Mouse (Mus musculus): ENCODE measurements at regions not wholly inside any gene's neighbourhood (a gene's known extent, or its start where the extent isn't known, plus 50 kb on each side); places are given as distances from the start of the nearest gene placed in this dataset.
A peak's percentile ranks its signal among the peaks of the same experiment; 100 is the strongest.

DNA sequence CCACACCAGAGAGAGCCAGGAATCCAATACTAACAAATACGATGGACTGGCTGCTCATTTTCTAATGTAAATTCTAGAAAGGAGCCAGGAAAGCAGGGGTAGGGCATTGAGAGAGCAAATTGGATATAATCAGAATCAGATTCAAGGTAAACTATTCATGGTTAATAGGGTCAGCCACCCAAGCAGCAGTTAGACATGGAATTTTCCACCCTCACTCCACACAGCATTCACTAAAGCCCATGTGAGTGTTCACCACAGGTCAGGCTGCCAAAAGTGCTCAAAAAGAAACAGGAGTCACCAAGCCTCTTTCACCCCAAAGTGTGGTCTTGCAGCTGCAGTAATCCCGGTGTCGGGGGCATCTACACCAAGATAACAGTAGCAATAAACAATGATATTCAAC is 596.9 kb downstream of the Tox3 start:
- no peak for DNase-seq (ENCODE audit: low spot score)

DNA sequence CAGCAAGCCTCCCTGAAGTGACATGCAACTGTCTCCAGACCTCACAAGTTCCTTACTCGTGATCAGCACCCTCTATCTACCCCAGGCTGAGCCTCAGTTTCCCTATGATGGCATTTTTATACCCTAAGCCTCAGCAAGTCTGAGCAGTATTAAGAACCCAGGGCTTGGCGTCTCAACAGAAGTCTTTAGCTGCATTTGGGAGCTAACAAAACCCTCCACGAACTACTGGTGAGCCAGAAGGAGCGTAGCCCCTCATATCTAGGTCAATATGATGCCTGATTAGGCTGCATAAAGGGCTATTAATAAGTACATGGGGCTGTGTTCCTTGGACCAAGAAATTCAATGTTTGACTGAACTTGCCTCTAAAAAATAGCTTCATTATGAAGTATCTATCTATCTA is 600.4 kb downstream of the Tox3 start:
- DNase-seq (ENCODE audit: low spot score) = no peak

DNA sequence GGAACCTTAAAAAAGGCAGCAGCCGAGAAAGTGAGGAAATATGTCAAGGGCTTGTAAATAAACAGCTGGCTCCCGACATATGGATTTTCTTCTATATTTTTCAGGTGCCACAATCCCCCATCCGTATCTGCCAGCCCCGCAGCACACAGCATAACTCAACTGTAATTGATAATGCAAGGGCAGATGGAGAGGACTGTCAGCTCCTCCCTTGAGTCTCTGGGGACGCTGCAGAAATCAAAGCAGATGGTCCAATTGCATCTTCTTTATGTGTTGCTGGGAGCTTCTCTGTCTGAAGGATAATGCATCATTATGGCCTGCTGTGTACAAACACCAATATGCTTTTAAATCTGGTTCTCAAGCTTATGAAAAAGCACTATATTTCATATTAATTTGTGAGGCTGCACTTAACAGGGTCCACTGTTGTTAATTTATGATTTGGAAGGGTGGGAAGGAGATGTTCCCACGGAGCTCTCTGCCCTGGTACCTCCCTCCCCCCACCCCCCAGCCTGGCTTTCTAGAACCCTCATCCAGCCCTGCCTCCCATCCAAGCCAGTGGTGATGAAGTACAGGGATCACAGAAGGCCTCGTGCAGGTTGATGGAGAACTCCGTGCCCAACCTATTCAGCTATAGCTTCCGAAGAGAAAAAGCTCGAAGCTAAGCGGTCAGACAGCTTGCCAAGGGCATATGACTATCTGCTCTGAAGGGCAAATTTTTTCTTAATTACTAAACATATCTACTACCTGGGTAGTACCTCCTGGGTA is 603.7 kb downstream of the Tox3 start:
- DNase-seq (ENCODE audit: low spot score) = no peak

DNA sequence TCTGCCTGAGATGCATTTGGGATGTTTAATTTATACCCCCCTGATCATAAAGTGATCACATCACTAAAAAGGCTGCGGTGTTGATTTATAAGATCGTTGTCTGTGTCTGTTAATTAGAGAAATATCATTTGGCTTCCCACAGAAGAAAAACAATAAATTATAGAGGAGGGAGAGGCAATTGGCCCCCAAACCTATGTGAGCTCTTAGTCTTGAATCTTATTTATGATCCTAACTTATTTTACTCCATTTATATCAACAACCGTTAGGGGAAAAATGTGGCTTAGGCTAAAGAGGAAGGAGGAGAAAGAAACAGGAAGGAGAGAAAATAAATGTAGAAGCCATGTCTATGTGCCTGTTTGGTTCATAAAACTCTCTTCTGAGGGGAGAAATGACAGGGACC is 609.5 kb downstream of the Tox3 start:
- DNase-seq (ENCODE audit: low spot score) = no peak

DNA sequence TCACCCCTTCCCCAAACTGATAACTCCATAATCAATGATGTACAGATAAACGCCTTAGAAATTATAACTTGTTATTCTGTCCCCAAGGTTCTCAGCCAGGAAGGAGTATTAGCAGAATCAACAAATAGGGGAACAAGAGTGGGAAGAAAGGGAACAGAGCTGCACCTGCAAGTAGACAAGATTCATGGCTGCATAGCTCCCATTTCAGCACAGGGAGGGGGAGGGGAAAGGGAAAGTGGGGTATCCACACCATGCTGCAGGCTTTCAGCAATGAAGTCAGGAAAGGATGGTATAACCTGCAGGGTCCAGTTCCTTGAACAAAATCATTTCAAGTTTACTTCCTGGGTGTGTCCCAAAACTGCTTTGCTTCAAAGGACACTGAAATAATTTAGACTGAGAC is 610.5 kb downstream of the Tox3 start:
- no peak for DNase-seq (ENCODE audit: low spot score)

DNA sequence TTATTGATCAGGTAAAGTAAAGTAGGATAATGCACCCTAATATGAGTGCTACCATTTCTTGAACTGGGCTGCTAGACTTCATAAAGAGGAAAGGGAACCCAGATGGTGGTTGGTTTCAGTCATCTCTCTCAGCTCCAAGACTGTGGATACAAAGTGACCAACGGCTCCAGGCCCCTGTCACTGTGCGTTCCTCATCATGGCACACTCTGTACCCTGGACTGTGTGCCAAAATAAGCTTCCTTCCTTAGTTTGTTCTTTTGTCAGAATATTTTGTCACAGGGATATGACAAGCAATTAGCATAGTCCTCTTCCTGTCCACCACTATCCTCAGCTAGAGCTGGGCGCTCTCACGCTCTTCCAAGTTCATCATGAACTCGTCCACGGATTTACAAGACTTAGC is 620.9 kb downstream of the Tox3 start:
- DNase-seq (ENCODE audit: low spot score) = no peak

DNA sequence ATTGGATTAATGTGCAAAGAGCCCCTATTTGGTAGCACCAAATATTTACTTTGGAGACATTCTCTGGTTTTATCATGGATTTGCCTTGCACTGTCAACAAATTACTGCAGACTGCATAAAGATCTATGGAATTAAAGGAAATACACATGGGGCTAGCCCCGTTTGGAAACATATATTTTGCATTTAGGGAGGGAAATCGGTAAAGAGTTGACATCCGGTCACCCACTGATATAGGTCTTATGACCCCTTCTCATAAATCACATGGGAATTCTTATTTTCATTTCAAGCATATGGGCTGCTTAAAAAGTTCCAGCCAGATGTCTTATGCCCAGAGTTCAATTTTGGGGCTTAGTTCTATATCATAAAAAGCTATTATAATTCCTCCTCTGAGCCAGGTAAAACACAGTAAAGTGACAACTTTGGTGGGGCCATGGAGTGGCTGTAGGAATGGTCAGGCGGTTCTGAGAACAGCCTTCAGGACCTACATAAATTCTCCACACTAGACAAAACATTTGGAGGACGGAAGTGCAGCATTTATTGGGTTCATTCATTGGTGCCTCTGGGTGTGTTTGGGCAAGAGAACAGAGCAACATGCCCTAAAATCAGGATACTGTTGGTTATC is 626.3 kb downstream of the Tox3 start:
- DNase-seq (ENCODE audit: low spot score) = no peak

DNA sequence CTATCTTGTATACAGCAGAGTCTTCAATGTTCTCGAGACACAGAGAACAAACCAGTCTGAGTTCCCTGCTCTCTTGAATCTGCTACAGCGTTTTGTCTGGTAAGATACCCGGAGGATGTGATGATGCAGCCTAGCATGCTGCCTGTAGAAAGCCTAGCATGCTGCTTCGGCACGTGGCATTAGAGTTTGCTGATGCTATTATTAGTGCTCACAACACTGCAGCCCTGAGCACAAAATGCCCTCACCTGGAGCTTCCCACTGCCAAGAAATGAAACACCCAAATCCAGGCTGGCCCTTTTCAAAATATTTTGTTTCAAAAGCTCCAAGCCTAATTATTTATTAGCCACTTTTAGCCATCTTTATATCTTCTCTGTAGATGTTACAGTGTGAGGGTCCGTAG is 634.3 kb downstream of the Tox3 start:
- no peak for DNase-seq (ENCODE audit: low spot score)

DNA sequence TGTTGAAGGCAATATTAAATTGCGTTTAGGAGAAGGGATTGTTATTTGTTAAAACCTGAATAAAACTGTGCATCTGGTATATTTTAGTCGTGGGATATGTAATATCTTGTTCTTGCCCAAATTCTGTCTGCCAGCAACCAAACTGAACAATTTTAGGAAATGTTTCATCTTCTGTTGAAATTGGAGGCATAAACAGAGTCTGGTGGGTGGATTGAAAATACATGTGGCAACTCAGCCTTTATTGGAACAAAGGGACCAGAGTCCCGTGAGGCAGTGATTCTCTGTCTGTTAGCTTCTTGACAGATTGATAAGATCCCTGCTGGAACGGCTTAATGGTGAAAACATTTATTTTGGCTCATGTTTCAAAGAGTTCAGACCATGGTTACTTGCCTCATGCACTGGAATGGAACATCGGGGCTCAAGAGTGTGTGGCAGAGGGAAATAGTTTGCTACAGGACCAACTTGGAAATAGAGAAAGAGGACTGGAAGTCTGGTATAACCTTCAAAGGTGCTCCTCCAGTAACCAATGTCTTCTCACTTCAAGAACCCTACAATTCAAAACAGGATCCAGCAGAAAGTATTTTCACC is 640.7 kb downstream of the Tox3 start:
- no peak for DNase-seq (ENCODE audit: low spot score)

DNA sequence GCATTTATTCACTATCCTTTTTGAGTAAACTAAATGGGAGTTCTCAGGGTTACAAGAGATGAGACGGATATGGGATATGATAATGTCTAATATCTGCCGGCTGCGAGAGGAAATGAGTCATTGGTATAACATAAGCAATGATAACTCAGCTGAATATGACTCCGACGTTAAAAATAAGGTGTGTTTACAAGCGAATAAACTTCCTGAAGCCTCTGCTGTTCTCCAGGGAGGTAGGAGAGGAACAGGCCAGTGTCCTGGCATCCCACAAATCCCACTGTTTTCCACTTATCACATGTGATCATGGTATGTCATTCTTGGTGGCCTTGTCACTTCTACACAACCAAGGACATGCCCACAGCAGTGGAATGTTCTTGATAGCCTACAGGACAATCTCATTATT is 641.7 kb upstream of the Sall1 start:
- DNase-seq (ENCODE audit: low spot score) = no peak

DNA sequence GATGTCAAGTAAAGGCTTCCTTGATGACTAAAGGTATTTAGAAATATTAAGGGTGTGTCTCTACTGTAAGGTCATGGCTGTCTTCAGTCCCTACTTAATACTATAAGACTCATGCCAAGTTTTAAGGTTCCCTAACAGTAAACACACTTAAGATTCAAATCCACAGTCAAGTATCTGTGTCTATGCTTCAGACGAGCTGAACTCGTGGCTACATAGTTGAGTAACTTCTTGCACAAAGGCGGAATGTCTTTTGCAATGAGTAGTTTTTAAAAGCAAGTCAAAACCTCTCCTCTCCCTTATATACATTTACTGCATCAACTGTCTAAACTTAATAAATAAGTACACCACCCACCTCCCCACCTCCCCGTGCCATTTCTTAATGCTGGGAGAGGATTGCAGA is 637.0 kb upstream of the Sall1 start:
- DNase-seq (ENCODE audit: low spot score) = no peak

DNA sequence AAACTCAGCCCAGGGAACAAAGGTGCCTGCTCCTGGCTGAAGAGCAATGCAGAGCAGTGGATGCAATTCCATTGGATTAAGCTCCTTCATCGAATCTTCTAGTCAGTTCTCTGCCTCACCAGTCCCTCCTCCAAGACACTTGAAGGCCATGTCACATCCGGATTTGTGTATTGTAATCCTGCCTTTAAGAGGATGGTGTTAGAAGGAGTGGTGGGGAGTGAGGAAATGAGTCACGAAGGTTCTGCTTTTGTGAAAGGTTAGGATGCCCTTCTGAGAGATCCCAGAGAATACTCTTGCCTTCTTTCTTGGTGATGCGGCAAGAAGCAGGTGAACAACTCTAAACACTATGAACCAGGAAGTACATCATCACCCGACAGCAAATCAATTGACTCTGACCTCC is 636.4 kb upstream of the Sall1 start:
- no peak for DNase-seq (ENCODE audit: low spot score)

DNA sequence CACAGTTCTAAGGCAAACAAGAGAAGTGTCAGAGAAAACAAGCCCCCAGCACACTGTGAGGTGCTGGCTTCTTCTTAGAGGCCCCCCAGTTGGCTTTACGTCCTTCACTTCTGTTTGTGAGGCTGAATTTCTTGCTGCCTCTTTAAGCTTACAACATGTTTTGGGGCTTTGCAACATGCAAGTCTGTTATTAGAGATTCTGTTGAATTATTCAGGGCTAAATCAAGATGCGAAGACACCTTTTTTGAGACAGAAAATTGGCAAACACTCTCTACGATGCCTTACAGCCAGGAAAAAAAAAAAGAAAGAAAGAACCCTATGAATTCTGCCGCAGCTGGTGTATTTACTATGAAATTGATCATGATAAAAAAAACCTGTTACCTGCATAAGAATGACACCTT is 635.6 kb upstream of the Sall1 start:
- no peak for DNase-seq (ENCODE audit: low spot score)

DNA sequence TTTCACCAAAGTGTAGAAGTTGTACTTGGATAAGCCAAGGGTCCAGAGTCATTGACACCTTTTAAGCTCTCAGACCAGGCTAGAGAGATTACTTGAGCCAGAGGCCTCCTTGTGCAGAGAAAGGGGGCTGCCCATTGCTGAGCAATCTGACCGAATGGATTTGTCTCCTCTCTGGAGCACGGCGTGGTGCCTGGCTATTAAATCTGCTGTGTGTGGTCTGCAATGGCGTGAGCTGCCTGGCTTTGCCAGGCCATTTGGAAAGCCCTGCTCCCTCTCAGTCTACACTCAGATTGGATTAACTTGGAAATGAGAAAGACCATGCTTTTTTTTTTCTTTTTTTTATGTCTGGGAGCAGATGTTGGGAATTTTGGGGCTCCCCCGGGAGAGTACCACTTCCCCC is 633.3 kb upstream of the Sall1 start:
- no peak for DNase-seq (ENCODE audit: low spot score)

DNA sequence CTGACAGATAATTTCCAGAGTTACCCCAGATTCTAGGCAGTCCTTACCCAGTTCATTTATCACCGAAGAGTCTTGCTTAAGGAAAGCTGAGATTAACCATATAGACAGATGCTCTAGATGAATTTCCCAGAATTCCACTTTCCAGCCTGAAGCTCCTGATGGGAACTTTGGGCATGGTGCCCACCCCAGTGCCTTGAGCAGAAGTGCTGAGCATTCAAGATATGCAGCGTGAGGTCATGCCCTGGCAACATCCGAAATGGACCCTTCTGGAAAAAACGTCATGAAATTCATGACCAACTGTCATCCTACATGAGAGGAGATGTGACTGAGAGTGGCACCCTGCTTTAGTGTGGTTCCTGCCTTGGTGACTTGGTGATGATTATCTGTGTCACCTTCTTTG is 629.9 kb upstream of the Sall1 start:
- no peak for DNase-seq (ENCODE audit: low spot score)

DNA sequence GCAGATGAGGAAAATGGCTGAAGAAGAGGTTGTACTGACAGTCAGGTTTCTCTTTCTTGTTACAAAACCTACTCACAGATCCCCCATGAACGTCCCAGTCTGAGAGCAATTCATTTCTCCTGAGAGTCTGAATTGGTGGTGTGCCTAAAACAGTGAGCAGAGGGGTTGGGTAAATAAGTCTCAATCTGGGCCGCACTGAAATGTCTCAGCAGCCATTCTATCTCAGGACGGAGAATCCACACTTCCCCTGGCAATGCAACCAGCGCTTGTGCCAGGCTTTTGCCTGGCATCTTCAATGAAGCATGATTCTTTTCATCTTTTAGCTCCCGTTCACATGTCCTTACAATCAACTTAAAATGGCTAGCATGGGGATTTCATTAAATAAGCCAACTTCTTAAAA is 628.7 kb upstream of the Sall1 start:
- DNase-seq (ENCODE audit: low spot score) = no peak

DNA sequence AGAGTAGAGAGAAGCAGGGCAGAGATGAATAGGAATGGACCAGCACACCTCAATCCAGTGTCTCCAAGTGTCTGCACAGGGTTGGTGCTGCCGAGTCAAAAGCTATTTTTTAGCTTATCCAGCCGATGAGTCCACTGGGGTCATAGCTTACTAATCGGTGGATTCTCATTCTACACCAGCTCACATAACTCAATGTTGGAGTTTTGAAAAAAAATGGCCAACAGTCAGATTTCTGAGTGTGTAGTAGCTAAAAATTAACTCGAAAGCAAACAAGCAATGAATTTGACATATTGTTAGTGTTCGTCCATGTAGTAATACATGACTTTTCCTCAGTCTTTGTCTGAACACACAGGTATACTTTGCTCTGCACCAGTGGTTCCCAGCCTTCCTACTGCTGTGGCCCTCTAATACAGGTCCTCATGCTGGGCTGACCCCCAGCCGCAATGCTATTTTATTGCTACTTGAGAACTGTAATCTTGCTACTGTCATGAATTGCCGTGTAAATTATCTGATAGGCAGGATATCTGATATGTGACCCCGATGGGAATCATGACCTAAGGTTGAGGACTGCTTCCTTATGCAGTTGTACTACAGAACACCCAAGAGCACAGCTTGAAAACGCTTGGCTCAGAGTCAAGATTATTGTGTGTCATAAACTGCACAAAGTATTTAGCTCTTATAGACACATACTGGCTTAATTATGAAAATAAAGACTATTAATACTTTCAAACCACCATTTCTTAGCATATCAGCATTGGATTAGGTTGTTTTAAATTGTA is 621.1 kb upstream of the Sall1 start:
- no peak for DNase-seq (ENCODE audit: low spot score)

DNA sequence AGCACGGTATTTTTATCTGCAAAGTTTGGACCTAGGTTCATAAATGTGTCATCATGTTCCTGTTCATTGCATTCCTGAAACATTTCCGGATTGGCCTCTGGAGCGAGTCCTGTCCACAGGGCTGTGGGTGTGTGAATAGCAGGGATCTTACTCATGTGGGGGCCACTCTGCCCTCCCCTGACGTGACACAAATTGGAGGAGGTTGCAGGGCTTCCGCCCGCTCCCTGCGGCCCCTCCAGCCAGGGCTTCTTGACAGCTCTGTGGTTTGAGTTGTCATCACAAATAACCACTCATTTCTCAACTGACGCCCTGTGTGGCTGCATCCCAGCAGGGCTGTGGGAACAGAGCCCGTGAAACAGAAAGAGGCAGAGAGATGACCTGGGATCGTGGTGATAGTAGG is 619.9 kb upstream of the Sall1 start:
- DNase-seq (ENCODE audit: low spot score) = peak; percentile 8

DNA sequence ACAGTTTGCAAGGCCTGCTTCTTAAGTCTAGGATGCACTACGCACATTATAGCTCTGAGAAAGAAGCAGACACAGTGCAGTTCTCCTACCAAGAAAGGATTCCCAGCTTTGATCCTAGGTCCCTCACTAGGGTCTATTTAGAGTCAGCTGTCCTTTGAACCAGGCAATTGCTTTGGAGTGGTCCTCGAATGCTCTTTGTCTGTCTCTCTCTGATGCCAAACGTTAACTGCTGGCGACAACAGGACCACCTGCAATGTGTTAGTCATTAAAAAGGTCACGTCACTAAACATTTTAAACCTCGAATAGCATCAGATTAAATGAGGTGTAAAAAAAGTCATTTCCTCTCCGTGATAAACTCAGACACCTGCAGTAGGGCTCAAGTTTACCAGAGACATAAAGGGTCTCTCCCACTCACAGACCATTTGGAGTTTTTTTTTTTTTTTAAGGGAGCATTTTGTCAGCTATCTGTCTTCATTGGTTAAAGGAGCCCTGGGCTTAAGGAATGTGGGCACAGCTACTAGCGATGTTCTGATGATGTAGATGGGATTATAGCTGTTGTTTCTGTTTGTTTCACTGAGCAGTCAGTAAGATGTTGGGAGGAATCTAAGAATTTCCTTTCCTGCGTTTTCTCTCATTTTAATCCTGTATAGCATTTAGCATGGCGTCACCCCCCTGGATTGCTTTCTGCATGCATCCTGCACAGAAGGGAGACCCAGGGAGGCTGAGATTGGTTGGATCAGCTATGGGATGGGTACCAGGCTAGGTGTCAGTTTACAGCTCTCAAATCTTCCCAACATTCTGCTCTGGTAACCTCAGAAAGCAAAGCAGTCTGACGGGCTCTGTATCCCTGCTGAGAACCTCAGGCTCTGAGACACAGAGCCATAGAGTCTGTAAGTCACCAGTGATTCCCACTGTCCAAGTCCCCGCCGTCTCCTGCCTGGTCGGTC is 615.3 kb upstream of the Sall1 start:
- no peak for DNase-seq (ENCODE audit: low spot score)

DNA sequence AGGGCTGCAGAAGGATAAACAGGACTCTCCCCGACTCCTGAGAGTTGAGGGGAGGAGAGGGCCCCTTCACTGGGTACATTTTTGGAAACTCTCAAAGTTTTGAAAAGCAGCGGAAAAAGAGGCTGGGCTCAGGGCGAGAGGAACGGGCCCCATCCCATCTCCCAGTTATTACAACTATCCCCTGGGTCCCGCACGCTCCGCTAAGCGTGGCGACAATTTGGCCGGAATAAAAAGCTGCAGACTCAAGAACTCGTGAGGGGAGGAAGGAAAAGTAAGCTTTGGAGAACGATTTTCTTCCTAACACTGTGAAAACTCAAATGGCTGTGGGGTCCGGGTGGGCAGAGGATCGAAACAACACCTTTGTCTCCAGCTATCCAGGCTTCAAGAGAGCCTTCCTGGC is 611.4 kb upstream of the Sall1 start:
- no peak for DNase-seq (ENCODE audit: low spot score)

DNA sequence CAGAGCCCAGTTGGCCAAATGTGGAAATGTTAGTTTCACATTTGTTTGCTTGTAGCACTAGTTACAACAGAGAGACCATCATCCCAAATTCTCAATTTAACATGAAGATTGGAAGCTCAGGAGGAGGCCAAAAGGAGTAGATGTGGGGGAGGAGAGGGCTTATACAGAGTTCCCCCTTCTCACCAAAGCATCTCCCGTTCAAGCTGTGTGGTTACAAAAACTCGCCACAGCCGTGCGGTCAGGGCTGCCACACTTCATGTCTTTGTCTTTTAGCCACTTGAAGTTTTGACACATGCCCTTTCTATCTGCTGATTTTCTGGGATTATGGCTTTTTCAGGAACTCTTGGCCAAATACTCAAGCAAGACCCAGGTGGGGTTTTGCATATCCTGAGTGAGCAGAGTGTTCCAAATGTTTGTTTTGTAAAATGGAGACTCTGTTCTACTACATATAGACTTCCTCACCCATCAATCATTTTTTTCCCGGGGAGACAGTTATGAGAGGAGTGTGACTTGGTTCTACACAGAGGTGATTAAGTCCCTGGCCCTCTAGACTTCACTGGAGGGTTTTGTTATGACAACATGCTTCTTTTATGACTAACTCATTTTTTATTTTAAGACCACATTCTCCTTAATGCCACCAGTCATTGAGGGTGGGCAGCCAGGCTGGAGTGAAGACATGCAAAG is 605.4 kb upstream of the Sall1 start:
- no peak for DNase-seq (ENCODE audit: low spot score)

Measured in urinary bladder, postnatal 25 days (tissue).